Mouse (Mus musculus): ENCODE data around the gene Hmga2. TPM values are rescaled to one million over a fixed set of nuclear protein-coding genes. Genes with fewer than 3 reads are reported as not detected.

Gene Hmga2
- polyA plus RNA-seq, 1 experiment from 2014 or later, result 2.1 TPM

GRCm38 (mm10) chr10:120327946-120328345, 148.3 kb downstream of the Hmga2 start:
- H3K4me1 ChIP-seq (replicated peaks; ENCODE audit: control insufficient read depth, insufficient read depth, low read length), result no peaks in the 10 kb centered on the region
- 92% methylated on average over 14 of the region's 14 CpGs for WGBS
- H3K4me2 ChIP-seq (replicated peaks), result no peak overlapping the region
- no peaks in the 10 kb centered on the region for H3K36me3 ChIP-seq (replicated peaks; ENCODE audit: control insufficient read depth, insufficient read depth)
- no peaks in the 10 kb centered on the region for H3K27me3 ChIP-seq (ENCODE audit: control insufficient read depth, insufficient read depth, low read length)
- H3K9me3 ChIP-seq (ENCODE audit: control insufficient read depth, low read length), result no peaks in the 10 kb centered on the region
- H3K4me3 ChIP-seq (replicated peaks; ENCODE audit: low read length), result no peak overlapping the region
- no peak for ATAC-seq (ENCODE audit: low FRiP score)
- no peak overlapping the region for H3K27ac ChIP-seq
- no peak overlapping the region for H3K9ac ChIP-seq
- no peak for DNase-seq (ENCODE audit: low spot score)

GRCm38 (mm10) chr10:120323584-120324203, 152.6 kb downstream of the Hmga2 start:
- no peak for ATAC-seq (ENCODE audit: low FRiP score)
- WGBS, result 86% methylated on average over 11 of the region's 11 CpGs

DNA sequence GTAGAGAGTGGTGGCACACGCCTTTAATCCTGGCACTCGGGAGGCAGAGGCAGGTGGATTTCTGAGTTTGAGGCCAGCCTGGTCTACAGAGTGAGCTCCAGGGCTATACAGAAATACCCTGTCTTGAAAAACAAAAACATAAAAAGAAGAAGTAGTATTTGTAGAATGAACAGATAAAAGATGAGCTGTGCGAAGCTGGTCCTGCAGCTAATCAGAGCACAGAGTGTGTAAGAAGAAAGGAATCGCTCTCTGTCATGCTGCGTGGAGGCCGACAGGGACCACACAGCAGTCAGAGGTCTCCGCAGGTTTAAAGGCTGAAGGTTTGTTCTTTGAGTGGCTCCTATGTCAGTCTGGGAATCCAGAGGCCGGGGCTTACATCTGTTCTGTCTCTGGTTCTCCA, 153.5 kb downstream of the Hmga2 start:
- H3K4me2 ChIP-seq (replicated peaks), result no peak overlapping the region

More at GRCm38 (mm10) chr10:120323584-120324203, 152.6 kb downstream of the Hmga2 start:
- Histone ChIP-seq H3K27ac (no peak overlapping the region), H3K27me3 (ENCODE audit: control insufficient read depth, insufficient read depth, low read length) (no peaks in the 10 kb centered on the region), H3K4me3 (replicated peaks; ENCODE audit: low read length) (no peak overlapping the region), H3K9ac (no peak overlapping the region), H3K36me3 (replicated peaks; ENCODE audit: control insufficient read depth, insufficient read depth) (no peaks in the 10 kb centered on the region), H3K4me2 (replicated peaks) (no peak overlapping the region), H3K4me1 (replicated peaks; ENCODE audit: control insufficient read depth, insufficient read depth, low read length) (no peaks in the 10 kb centered on the region), H3K9me3 (ENCODE audit: control insufficient read depth, low read length) (peaks cover 2% of the 10 kb centered on the region; the same call in 1 of the 2 replicates)
- DNase-seq (ENCODE audit: low spot score), result no peak

DNA sequence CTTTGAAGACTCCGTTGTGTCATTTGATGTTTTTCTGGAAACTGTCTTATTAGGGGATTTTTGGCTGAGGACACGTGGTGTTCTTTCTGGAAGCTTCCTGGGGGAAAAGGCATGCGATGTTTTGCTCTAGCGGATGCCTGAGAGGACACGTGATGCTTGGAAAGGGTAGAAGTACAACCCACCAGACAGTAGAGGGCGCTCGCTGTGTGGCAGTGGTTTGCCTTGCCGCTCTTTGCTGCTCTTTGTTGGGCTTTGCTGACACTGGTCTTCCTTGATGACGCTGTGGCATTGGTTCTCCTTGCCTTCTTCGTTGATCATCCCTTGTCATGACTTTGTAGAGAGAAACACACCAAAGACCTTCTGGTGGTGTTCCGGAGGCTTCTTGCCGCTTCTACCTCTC, 156.7 kb downstream of the Hmga2 start:
- no peak for DNase-seq (ENCODE audit: low spot score)
- Histone ChIP-seq H3K27me3 (ENCODE audit: control insufficient read depth, insufficient read depth, low read length) (no peaks in the 10 kb centered on the region), H3K4me1 (replicated peaks; ENCODE audit: control insufficient read depth, insufficient read depth, low read length) (no peaks in the 10 kb centered on the region), H3K27ac (no peak overlapping the region), H3K9me3 (ENCODE audit: control insufficient read depth, low read length) (peaks cover 2% of the 10 kb centered on the region; the same call in 1 of the 2 replicates), H3K9ac (no peak overlapping the region), H3K4me2 (replicated peaks) (no peak overlapping the region), H3K36me3 (replicated peaks; ENCODE audit: control insufficient read depth, insufficient read depth) (no peaks in the 10 kb centered on the region), H3K4me3 (replicated peaks; ENCODE audit: low read length) (no peak overlapping the region)
- no peak for ATAC-seq (ENCODE audit: low FRiP score)
- WGBS, result 88% methylated on average over 12 of the region's 12 CpGs

More for the DNA sequence above, 153.5 kb downstream of the Hmga2 start:
- H3K4me3 ChIP-seq (replicated peaks; ENCODE audit: low read length), result no peak overlapping the region
- 92% methylated on average over 8 of the region's 8 CpGs for WGBS
- ATAC-seq (ENCODE audit: low FRiP score) (no peak), DNase-seq (ENCODE audit: low spot score) (no peak)
- H3K27ac ChIP-seq, result no peak overlapping the region
- H3K9me3 ChIP-seq (ENCODE audit: control insufficient read depth, low read length), result peaks cover 2% of the 10 kb centered on the region; the same call in 1 of the 2 replicates
- H3K9ac ChIP-seq, result no peak overlapping the region
- no peaks in the 10 kb centered on the region for H3K36me3 ChIP-seq (replicated peaks; ENCODE audit: control insufficient read depth, insufficient read depth)
- H3K27me3 ChIP-seq (ENCODE audit: control insufficient read depth, insufficient read depth, low read length), result no peaks in the 10 kb centered on the region
- no peaks in the 10 kb centered on the region for H3K4me1 ChIP-seq (replicated peaks; ENCODE audit: control insufficient read depth, insufficient read depth, low read length)

MicroRNAs within 50 kb of the gene (microRNA counts, 519-probe panel; counts per million panel counts)
- microRNA mmu-miR-763, result not detected

Small RNAs within 50 kb of the gene (microRNA-seq; reads per million reads assigned to microRNA genes)
- not detected for gene Mir763

Other genes starting within 250 kb of the Hmga2 start
- gene Llph, start 249.4 kb downstream of the Hmga2 start, polyA plus RNA-seq (2014; fragmentation: Nextera tagmentation; extraction: Ambion mirVana), result 35.5 and 38.7 TPM in 2 replicates

All from hindbrain, embryonic 14.5 days (tissue).